Mouse (Mus musculus) thymus, adult 2 months (tissue): Measurements from ENCODE around the gene Ank3.

Source experiments
- CTCF ChIP-seq: fragments of 200-500 bp; IDR thresholded peaks from 2 replicates; pipeline ENCODE4 v1.5.1; 2012; ENCODE audit warnings: mild to moderate bottlenecking, control low read depth, low read length, moderate library complexity, borderline replicate concordance; ENCODE audit not compliant: control insufficient read depth, poor library complexity, insufficient read depth; ENCODE audit errors: extremely low read depth
- POLR2A ChIP-seq: fragments of 200-500 bp; IDR thresholded peaks from 2 replicates; pipeline ENCODE4 v1.6.1; 2012; ENCODE audit warnings: mild to moderate bottlenecking, low read length, control low read depth, moderate library complexity; ENCODE audit not compliant: control insufficient read depth, poor library complexity, insufficient read depth; ENCODE audit errors: extremely low read depth

GRCm38 (mm10) chr10:69545936-69546335 is 147.4 kb downstream of the Ank3 start:
- no peak for TF ChIP-seq POLR2A
- no peak for TF ChIP-seq CTCF
